Mouse (Mus musculus) cerebellum, adult 2 months (tissue): ENCODE results near the gene Chd2. TPM values are rescaled to one million over a fixed set of nuclear protein-coding genes. Genes with fewer than 3 reads are reported as not detected.

Experiments
- DNase-seq, 2 experiments: peaks; one replicate each; pipeline ENCODE4 v3.0.0; 2021
- H3K27ac ChIP-seq: fragments of 200-500 bp; 2 replicates; pipeline ENCODE4 v1.5.1; 2012; ENCODE audit warnings: low read length, control low read depth, inconsistent platforms; ENCODE audit not compliant: insufficient read depth
- H3K27me3 ChIP-seq: fragments of 200-500 bp; 2 replicates; pipeline ENCODE4 v1.6.1; 2012; ENCODE audit warnings: inconsistent platforms, mild to moderate bottlenecking, low read length, moderate library complexity; ENCODE audit not compliant: control insufficient read depth, insufficient read depth
- H3K4me1 ChIP-seq: fragments of 200-500 bp; 2 replicates; pipeline ENCODE4 v1.6.1; 2011; ENCODE audit warnings: low read length; ENCODE audit not compliant: control insufficient read depth, insufficient read depth
- H3K4me3 ChIP-seq: fragments of 200-500 bp; replicated peaks from 2 replicates; pipeline ENCODE3; 2011; ENCODE audit warnings: mild to moderate bottlenecking, low read depth, low read length, control low read depth; ENCODE audit not compliant: insufficient read depth
- CTCF ChIP-seq: fragments of 200-500 bp; IDR thresholded peaks from 2 replicates; pipeline ENCODE4 v1.5.1; 2011; ENCODE audit warnings: low read depth, mild to moderate bottlenecking, control low read depth, low read length, moderate library complexity, borderline replicate concordance; ENCODE audit not compliant: insufficient read depth
- POLR2A ChIP-seq: fragments of 200-500 bp; IDR thresholded peaks from 2 replicates; pipeline ENCODE4 v1.6.1; 2011; ENCODE audit warnings: low read length, control low read depth, borderline replicate concordance; ENCODE audit not compliant: insufficient read depth
- WGBS: fragments of 180-500 bp; shearing (Covaris S2); methylation state at CpG from one replicate; pipeline ENCODE4 v1.1.7; 2018; 5-methylcytosine and 5-hydroxymethylcytosine counted together
- polyA plus RNA-seq: library from polyadenylated mRNA; depleted of rRNA; stranded (reverse); fragments of >200 nt; gene quantifications from 2 replicates; pipeline ENCODE4 v1.2.3, GENCODE M21; 2012

Chd2 gene
- polyA plus RNA-seq, 1 experiment: 49.2 TPM

GRCm38 (mm10) chr7:73489261-73489660 is 52.4 kb downstream of the Chd2 start:
- WGBS: 76% methylated on average over 5 of the region's 5 CpGs
- Histone ChIP-seq H3K27me3 (no peaks in the 10 kb centered on the region), H3K27ac (no peak overlapping the region), H3K4me1 (no peaks in the 10 kb centered on the region), H3K4me3 (no peak overlapping the region)
- TF ChIP-seq POLR2A (no peak), CTCF (no peak)
- DNase-seq: no peak

GRCm38 (mm10) chr7:73481094-73481493 is 60.5 kb downstream of the Chd2 start:
- no peak overlapping the region for H3K4me3 ChIP-seq
- 95% methylated on average over 6 of the region's 6 CpGs for WGBS
- H3K27me3 ChIP-seq: no peaks in the 10 kb centered on the region
- no peak overlapping the region for H3K27ac ChIP-seq
- TF ChIP-seq CTCF: no peak
- H3K4me1 ChIP-seq: no peaks in the 10 kb centered on the region; the same call in 1 of the 2 replicates
- DNase-seq: no peak

DNA sequence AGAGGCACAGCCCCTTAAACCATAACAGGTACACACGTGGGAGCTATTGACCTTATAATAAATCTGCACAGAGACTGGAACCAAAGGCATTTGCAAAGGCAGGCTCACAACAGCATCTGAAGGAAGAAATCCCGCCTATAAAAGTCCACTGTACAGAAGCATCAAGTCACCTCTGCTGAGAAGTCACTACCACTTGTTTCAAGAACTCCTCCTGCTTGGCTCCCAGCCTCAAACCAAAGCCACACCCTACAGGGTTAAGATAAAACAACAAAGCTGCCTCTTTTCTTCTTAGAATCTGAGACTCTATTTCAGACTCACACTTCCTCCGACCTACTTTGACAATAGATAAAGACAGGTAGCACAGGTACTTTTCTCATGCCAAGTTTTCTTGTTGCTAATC is 62.1 kb downstream of the Chd2 start:
- TF ChIP-seq POLR2A: no peak
- TF ChIP-seq CTCF: no peak
- H3K4me1 ChIP-seq: no peaks in the 10 kb centered on the region; the same call in none of the 2 replicates
- no peak for DNase-seq
- 83% methylated on average over 3 of the region's 3 CpGs for WGBS
- H3K4me3 ChIP-seq: no peak overlapping the region
- no peak overlapping the region for H3K27ac ChIP-seq
- no peaks in the 10 kb centered on the region for H3K27me3 ChIP-seq

DNA sequence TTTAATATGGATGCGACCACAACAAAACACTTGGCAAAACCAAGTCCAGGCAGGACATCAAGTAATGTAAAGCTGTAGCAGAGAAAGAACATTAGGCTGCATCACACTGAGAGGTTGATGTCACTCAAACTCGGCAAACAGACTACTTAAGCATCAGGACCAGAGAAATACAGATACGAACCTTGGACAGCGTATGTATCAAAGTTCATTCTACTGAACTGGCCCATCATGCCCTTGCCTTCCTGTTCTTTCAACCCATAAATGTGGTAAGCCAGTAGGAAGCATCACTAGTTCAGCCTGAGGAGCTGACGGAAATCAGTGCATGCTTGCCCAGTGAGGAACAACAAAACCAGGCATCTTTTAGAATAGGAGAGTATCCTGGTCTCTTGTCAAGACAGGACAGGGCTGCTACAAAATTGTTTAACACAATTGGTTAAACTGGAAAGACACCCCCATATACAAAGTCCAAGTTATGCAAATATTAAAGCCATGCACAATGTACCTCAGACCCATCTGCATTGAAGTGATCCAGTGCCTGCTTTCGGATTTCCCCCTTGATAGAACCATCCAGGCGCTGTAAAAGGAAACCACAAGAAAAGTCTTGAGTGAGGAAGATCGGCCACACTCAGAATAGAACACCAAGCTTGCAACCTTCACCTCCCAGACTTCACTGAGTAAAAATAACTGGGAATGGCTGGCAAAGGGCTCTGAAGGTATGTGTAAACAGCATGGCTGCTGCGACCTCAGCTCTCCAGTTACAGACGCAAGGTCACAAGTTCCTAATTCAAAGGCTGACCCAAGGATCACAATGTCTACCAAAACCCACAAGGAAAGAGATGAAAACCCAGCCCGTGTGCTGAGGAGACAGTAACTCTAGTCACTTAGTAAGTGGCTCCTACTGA is 63.2 kb downstream of the Chd2 start:
- TF ChIP-seq POLR2A: no peak
- TF ChIP-seq CTCF: no peak
- no peak overlapping the region for H3K4me3 ChIP-seq
- no peak overlapping the region for H3K27ac ChIP-seq
- 88% methylated on average over 11 of the region's 11 CpGs for WGBS
- H3K27me3 ChIP-seq: no peaks in the 10 kb centered on the region
- DNase-seq: no peak
- H3K4me1 ChIP-seq: no peaks in the 10 kb centered on the region; the same call in none of the 2 replicates

DNA sequence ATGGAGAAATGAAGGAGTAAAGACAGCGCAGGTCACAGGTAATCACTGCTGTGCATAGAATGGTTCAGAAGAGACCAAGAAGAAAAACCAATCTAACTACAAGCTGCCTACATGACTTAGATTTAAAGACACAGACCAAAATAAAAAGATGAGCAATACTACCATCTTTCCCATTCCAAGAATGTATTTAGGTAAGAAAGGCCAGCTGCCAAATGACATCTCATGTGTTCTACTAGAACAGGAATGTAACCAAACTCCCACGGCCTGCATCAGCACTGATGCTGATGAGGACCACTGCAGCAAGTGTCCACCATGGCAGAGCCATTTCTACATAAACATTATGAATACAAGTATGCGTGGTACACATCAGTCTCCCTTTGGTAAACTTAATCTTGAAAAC is 73.9 kb downstream of the Chd2 start:
- H3K27ac ChIP-seq: no peak overlapping the region
- H3K27me3 ChIP-seq: no peaks in the 10 kb centered on the region
- no peak for DNase-seq
- 95% methylated on average over 3 of the region's 3 CpGs for WGBS
- TF ChIP-seq CTCF (no peak), POLR2A (no peak)
- H3K4me1 ChIP-seq: no peaks in the 10 kb centered on the region
- H3K4me3 ChIP-seq: no peak overlapping the region

DNA sequence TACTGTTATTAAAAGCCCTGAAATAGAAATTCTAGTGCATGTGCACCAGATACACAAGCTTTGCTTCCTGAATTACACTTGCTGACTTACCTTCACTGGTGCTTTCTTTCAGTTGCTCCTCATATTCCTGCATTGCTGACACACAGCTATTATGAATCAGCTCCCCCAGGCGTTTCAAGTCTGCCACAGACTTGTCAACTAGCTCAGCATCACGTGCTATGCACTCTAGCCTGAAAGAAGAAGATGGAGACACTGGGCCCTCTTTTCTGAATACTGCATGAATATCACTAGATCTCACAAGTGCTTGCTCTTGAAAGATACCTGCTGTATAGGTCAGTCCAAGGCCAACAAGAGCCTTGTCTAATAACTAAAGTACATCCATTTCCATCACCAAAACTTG is 78.1 kb downstream of the Chd2 start:
- DNase-seq: no peak
- no peak overlapping the region for H3K4me3 ChIP-seq
- TF ChIP-seq POLR2A (no peak), CTCF (no peak)
- 81% methylated on average over 2 of the region's 2 CpGs for WGBS
- H3K27me3 ChIP-seq: no peaks in the 10 kb centered on the region
- no peaks in the 10 kb centered on the region for H3K4me1 ChIP-seq
- no peak overlapping the region for H3K27ac ChIP-seq

GRCm38 (mm10) chr7:73454113-73454512 is 87.5 kb downstream of the Chd2 start:
- Histone ChIP-seq H3K27ac (peak overlapping the region; percentile 4; the same call in 1 of the 2 replicates), H3K4me3 (no peak overlapping the region), H3K4me1 (peaks cover 11% of the 10 kb centered on the region), H3K27me3 (no peaks in the 10 kb centered on the region)
- peak; percentile 53 for DNase-seq
- TF ChIP-seq POLR2A (no peak), CTCF (no peak)
- WGBS: 40% methylated on average over 12 of the region's 12 CpGs

DNA sequence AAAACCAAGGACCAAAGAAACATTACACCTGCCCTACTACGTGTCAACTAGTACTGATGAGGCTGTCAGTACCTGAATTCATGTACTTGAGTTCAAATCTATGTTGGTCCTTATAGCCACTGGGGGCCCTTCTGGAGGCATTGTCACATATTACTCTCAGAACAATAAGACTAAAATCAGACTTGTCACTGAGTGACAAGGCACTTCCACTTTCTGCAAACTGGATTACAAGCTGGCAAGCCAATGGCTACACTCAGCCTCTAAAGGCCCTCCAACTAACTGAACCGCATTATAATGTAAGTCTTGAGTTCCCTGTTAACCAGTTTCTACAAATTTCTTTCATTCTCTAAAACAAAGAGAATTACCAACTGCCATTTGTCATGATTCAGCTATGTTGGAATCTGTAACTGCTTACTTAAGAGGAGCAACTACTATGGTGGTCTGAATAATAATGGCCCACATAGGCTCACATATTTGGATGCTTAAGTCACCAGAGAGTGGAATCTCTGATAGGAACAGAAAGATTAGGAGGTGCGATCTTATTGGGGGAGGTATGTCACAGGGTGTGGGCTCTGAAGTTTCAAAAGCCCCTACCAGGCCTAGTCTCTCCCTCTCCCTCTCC is 89.3 kb downstream of the Chd2 start:
- 94% methylated on average over 3 of the region's 3 CpGs for WGBS
- peaks cover 11% of the 10 kb centered on the region for H3K4me1 ChIP-seq
- TF ChIP-seq CTCF (no peak), POLR2A (no peak)
- no peaks in the 10 kb centered on the region for H3K27me3 ChIP-seq
- H3K27ac ChIP-seq: no peak overlapping the region
- no peak overlapping the region for H3K4me3 ChIP-seq
- DNase-seq: no peak

DNA sequence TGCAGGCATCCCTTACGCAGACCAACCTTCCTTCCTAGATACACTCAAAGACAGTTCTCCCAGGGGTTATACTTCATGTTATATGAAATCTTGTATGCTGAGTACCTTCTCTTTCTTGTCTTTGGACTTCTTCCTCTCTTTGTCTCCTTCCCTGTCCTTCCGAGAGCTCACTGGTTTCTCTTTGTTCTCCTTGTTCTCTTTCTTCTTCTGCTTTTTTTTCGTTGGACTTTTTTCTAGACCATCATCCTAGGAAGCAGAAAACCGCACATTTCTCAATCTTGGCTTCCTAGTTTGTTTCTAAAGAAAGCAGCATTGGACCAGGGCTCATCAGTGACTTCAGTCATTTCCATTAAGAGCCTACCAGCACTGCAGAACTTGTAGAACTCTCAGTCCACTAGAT is 90.0 kb downstream of the Chd2 start:
- 95% methylated on average over 4 of the region's 4 CpGs for WGBS
- Histone ChIP-seq H3K4me3 (no peak overlapping the region), H3K27me3 (no peaks in the 10 kb centered on the region), H3K4me1 (peaks cover 11% of the 10 kb centered on the region), H3K27ac (no peak overlapping the region)
- DNase-seq: no peak
- TF ChIP-seq CTCF (no peak), POLR2A (no peak)
